Mouse (Mus musculus): ENCODE results near the gene Dhx37.
A peak's percentile ranks its signal among the peaks of the same experiment; 100 is the strongest.
"Not testable (repeated sequence)": the region's sequence is repeated elsewhere in the genome, so short reads cannot be mapped to it uniquely, and the experiment has no call there.

The Dhx37 gene

DNA sequence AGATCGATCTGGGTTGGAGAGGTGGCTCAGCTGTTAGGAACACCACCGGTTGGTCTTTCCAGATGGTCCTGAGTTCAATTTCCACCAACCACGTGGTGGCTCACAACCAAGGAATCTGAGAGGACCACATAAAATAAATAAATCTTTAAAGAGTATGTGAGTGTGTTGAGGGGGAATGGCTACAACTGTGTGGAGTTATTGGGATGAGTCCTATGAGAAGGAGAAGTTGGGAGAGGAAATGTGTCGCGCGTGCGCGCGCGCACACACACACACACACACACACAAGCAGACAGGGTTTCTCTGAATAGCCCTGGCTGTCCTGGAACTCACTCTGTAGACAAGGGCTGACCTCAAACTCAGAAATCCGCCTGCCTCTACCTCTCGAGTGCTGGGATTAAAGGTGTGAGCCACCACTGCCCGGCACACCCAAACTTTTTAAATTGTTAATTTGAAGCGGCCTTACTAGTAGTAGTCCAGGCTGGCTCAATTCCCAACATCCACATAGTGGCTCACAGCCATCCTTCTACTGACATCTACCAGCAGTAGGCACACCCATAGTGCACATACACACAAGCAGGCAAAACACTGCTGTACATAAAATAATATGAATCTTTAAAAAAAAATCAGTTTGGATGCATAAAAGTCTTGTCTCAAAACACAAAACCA lies 25.9 kb downstream of the Dhx37 start:
- DNase-seq (ENCODE audit: low read depth, low spot score) = no peak

DNA sequence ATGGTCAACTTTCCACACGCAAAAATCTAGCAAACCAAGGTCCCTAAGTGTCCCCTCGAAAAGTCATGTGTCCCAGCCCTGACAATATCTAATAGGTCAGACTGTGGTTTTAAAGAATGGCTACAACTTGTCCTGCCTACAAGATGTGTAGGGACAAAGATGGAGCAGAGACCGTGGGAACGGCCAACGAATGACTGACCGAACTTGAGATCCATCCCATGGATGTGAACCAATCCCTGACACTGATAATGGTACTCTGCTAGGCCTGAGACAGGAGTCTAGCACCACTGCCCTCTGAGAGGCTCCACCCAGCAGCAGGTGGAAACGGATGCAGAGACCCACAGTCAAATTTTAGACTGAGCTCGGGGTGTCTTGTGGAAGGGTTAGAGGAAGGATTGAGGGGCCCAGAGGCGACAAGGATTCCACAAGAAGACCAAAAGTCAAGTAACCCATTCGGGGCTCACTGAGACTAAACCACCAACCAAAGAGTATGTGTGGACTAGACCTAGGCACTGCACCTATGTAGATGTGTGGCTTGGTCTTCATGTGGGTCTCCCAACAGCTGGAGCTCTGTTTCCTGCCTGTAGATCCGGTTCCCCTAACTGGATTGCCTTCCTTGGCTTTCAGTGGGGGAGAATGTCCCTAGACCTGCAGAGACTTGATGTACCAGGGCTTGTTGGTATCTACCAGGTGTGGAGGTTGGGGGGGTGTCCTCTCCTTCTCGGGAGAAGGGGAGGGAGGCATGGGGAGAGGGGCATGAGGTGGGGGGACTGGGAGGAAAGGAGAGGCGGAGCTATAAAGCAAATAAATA lies 26.7 kb downstream of the Dhx37 start:
- no peak for DNase-seq (ENCODE audit: low read depth, low spot score)

DNA sequence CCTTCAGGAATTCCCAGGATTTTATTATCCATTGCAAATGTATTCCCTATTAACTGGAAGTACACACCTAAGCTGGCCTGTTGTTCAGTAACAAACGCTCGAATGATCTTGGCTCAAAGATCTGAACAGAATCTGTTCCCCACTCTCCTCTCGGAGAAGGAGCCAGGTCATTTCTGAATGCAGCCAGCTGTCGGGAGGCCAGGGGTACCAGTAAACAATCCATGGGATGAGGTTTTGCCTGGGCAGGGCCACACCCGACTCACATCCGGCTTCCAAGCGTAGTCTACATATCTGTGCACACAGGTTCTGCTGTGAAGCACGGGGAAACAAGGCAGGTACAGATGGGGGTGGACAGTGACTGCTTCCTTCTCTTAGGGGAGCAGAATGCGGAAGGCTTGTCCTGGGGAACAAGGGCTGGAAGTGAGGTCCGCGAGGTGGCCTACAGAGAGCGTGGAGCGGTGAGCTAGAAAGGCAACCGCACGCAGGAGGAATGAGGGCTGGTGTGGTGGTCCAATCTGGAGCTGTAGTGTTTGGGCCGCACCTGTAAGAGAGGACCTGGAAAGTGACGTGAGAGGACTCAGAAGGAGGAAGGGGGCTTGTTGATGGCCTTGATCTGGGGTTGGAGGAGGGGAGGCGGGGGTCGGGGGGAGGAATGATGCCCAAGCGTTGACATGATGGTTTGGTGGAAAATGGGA lies 27.5 kb downstream of the Dhx37 start:
- DNase-seq (ENCODE audit: low read depth, low spot score) = no peak

DNA sequence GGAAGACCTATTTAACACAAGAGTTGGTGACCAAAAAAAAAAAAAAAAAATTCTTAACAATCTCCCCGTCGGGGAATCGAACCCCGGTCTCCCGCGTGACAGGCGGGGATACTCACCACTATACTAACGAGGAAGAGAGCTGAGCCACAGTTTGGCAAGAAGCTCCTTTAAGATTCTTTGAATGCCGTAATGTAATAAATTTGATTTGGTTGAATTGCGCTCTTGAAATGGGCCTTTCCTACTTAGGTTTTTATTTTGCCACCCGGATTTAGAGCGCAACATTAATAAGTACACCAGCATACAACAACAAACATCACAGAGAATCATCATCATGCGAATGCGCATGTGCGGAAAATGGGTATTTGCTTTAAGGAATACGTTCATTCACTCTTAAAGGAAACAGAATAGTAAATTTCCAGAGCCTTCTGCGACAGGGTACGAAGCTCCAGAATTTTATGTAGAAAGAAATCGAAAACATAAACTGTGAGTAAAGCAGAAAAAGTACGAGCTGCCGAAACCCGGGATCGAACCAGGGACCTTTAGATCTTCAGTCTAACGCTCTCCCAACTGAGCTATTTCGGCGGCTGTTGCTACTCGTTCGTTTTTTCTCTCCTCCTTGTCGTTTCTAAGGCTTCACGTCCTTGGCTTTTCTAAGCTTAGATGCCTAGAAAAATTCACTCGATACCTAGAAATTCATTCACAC lies 28.2 kb downstream of the Dhx37 start:
- peak; percentile 54 for DNase-seq (ENCODE audit: low read depth, low spot score)

DNA sequence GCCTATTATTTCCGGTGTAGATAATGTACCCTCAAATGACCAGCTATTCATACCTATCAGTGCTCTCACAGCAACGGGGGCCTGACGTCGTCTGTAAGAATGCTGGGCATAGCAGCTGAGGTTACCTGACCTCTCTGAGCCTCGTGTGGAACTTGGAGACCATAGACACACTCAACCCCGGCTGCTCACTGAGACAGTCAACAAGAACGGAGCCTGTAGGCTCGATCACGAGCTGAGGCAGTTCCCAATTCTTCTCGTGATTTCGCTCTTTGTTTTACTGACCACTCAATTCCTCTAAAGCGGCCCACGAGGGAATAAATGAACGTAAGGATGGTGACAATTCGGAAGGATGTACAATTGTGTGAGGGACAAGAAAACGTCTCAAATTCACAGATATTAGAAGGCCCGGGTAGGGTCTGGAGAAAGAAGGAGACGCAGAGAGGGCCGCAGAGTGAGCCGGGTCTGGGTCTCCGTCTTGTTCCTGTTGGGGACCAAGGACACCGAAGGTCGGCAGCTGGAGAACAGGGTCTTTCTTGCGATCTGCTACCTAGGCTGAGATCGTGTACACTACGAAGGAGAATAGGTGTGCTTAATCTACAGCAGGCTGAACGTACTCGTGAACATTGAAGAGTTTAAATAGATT lies 28.9 kb downstream of the Dhx37 start:
- no peak for DNase-seq (ENCODE audit: low read depth, low spot score)

DNA sequence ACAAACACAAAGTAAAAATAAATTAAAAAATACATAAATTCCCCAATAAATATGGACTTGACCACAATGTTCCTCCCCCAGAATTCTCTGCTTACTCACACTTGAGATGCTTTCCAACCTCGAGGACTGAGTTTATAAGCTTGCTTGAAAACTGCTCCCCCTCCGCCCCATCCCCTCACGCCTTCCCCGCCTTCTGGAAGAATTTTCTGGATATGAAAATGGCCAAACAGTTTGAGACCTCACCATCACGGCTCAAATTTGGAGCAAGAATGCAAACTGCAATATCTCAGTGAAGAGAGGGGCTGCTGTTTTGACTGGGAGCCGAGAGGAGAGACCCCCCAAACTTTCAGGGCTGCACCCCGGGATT lies 29.4 kb downstream of the Dhx37 start:
- no peak for DNase-seq (ENCODE audit: low read depth, low spot score)

DNA sequence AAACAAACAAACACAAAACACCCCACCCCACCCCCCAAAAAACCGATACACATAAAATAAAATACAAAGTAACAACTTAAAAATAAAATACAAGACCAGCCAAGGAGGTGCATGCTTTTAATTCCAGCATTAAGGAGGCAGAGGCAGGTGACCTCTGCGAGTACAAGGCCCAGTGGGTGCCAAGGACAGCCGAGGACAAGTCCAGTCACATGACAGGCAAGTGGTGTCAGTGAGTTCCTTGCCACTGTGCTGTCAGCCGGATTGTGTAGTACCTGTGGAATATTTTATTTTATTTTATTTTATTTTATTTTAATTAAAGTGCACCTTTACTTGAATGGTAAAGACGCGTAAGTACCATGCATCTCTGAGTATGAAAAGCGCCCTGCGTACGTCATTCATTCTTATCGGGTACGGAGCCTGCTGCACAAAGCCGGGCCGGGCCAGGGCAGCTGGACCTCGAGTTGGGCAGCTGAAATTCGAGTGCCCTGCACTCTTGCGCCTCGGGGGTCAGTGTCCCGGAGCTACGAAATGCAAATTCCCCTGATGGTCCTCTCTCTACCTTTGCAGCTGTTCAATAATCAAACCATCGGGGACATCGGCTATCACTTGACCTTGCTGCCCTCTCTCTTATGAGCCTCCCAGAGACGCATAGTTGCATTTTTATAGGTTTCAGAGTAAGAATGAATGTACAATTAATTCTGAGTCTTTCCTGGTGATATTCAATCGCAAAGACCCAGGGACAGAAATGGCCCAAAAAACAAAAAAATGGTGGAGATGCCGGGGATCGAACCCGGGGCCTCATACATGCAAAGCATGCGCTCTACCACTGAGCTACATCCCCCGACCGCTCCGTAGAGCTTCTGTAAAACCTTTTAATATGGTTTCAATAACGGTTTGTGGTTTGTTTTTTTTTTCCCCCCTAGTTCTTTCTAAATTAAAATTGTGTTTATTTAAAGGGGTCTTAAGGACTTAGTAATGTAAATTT lies 30.1 kb downstream of the Dhx37 start:
- DNase-seq (ENCODE audit: low read depth, low spot score) = no peak

DNA sequence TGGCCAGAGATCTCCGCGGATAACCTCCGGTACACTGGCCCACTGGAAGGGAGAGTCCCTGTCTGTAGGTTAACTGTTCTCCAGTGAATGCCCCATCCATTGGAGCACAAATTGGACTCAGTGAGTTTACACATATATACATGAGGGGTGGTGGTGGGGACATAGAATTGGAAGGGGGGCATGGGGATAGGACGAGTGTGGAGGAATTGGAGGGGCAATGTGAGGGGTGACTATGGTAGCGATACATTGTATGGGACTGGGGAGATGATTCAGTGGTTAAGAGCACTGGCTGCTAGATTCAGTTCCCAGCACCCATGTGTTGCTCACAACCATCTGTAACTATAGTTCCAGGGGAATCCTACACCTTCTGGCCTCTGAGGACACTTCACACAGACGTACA lies 30.9 kb downstream of the Dhx37 start:
- no peak for DNase-seq (ENCODE audit: low read depth, low spot score)

DNA sequence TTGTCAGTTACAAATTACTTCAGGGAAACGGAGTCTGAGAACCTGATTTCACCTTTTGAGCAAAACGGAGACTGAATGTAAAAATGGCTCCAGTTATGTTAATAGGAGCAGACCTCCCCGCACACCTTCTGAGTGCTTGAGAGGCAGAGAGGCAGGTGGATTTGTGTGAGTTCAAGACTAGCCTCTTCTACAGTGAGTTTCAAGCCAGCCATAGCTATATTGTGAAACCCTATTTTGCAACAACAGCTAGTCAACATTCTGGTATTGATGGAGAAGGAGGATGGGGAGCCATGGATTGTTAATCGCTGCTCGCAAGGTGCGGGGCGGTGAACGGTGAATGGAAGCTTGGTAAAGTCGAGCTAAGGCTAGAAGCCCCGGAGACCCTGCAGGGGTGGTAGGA lies 31.4 kb downstream of the Dhx37 start:
- no peak for DNase-seq (ENCODE audit: low read depth, low spot score)

DNA sequence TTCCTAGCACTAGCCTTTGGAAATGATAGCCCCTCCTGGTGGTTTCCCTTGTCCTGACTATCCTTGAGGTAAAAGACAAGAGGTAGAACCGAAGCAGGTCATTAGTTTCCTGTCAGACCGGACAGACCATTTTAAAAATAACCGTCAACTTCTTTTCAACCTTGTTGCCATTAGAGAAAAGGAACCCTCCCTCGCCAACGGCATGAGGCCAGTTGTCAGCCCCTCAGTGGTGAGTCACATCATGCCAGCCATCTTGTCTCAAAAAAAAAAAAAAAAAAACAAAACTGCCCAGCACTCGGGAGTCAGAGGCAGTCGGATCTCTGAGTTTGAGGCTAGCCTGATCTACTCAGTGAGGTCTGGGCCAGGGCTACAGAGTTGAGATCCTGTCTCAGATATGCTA lies 33.0 kb downstream of the Dhx37 start:
- no peak for DNase-seq (ENCODE audit: low read depth, low spot score)

DNA sequence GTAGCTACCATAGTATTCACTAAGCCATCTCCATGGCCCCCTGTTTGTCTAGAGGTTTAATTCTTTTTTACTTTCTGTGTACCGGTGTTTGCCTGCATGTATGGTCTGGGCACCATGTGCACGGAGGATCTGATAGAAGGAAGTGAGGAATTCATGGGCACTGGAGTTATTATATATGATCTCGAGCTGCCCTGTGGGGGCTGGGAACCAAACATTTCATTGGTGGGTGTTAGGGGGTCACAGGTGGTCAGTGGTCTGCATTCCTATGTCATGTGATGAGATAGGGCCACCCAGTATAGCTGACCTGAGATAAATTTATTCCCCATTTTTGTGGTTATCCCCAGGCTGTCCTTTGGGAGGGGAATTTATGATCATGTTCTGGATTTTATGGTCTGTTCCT lies 38.9 kb downstream of the Dhx37 start:
- DNase-seq (ENCODE audit: low read depth, low spot score) = no peak

DNA sequence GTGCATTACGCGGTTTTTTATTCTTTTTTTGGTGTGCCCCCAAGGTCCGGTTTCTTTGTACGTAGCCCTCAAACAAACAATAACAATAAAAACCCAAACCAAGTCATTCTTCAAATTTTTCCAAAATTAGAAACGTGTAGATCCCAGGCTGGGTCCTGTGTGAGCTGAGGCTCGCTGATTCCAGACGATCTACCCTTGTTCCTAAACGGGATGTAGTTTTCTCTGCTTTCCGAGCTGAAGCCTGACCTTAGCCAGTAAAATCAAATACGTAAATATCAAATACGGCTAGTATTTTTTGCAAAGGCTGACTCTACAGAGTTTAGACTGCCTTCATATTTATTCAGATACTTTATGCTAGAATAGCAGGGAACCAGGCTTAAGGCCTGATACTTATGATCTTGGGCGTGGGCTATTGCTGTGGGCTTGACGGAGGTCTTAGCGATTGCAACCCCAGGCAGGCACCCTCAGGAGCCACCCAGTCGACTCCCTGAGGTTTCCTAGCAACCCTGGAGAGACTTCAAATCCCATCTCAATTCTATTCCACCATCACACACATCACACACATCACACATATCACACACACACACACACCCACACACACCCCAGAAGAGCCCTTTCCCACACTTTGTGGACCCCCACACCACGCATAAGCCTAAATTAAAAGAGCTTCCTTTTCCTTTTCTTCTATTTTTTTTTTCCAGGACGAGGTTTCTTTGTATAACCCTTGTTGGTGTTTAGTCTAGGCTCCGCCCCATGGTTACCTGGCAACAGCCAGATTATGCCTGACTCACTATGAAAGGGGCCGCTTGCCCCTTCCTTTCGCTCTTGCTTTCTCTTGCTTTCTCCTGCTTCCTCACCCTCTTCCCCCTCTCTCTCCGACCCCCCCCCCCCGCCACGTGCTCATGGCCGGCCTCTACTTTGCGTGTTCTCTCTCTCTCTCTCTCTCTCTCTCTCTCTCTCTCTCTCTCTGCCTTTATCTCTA lies 40.0 kb downstream of the Dhx37 start:
- peak; percentile 70 for DNase-seq (ENCODE audit: low read depth, low spot score)

DNA sequence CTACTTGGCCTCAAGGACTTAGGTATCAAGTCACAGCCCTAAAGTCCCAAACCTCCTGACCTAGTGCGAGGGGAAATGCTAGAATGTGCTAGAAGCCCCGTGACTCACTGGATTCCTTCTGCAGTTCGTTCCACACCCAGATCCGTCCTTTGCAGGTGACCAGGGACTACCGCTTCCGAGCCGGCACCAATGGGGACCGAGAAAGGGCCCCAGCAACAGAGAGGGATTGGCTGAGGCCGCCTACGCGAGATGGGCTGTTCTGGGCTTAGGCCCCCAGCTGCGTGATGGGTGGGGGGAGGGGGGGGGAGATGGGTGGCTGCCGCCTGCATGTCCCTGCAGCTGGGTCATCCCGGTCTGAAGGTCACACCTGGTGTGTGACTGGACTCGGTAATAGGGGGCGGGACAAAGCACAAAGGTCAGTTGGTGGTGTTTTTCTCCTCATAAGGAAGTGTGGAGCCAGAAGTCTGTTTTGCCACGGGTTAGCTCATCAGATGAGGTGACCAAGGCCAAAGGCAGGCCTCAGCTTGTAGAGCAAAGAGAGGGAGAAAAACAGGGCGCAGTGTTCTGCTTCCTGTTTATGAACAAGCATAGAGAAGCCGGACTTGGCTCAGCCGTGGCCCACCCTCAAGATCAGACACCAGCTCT lies 40.8 kb downstream of the Dhx37 start:
- DNase-seq (ENCODE audit: low read depth, low spot score) = peak; percentile 92

DNA sequence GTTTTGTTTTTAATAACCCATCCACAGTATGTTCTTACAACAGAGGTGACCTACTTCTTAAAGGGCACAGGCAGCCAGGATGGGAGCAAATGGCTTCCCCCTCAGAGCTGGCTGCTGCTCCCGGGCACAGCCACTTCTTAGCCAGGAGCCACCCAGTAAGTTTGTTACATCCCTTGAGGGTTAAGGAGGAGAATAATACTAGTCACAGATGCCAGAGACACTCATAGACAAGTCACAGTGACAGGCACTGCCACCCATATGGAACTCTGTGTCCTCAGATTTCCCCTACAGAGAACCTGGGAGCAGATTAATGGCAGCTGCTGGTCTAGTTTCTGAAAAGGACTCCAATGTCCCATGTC lies 41.3 kb downstream of the Dhx37 start:
- no peak for DNase-seq (ENCODE audit: low read depth, low spot score)

DNA sequence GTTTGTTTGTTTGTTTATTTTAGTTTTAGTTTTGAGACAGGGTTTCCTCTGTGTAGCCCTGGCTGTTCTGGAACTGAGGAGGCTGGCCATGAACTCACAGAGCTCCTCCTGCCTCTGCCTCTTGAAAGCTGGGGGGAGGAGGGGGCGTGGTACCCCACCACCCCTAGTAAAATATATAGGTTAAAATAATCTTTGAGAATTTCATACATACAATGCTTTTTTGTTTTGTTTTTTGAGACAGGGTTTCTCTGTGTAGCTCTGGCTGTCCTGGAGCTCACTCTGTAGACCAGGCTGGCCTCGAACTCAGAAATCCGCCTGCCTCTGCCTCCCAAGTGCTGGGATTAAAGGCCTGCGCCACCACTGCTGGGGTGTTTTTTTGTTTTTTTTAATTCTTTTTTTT lies 41.7 kb downstream of the Dhx37 start:
- DNase-seq (ENCODE audit: low read depth, low spot score) = not testable (repeated sequence)

DNA sequence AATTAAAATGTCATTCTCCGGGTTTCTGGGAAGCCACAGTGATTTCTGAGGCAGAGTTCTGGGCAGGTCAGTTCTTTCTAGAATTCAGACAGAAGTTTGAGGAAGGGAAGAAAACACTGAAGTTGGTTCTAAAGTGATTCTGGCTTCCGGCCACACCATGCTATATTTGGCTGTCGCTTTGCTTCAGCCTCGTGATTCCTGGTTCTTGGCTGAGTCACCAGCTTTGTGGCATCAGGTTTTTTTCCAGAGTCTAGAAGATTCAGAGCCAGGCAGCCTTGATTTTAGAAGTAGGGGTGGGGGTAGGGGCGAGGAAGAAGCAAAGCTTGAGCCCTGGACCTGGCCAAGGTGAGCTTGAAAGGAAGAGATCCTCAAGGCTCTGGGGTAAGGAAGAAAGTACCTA lies 42.3 kb downstream of the Dhx37 start:
- DNase-seq (ENCODE audit: low read depth, low spot score) = no peak

DNA sequence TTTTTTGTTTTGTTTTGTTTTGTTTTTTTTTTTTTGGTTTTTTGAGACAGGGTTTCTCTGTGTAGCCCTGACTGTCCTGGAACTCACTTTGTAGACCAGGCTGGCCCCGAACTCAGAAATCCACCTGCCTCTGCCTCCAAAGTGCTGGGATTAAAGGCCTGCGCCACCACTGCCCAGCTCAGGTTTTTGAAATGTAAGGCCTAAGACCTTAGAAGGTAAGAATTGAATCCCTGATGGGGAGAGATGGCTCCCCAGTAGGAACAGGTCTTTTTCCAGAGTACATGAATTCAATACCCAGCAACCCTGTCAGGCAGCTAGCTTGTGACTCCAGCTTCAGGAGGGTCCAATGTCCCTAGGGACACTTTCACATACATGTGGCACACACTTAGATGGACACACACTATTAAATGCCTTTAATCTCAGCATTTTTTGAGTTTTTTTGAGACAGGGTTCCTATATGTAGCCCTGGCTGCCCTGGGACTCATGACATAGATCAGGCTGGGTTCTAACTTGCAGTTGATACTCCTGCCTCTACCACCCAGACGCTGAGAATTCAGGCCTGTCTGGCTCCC lies 42.9 kb downstream of the Dhx37 start:
- no peak for DNase-seq (ENCODE audit: low read depth, low spot score)
